Mouse (Mus musculus) C2C12 (cell line): ENCODE data around the gene Apod. TPM values are rescaled to one million over a fixed set of nuclear protein-coding genes. Genes with fewer than 3 reads are reported as not detected.

Experiments used
- H3K27me3 ChIP-seq: one replicate; pipeline ENCODE4 v1.6.1; 2011; ENCODE audit not compliant: control insufficient read depth, insufficient read depth, insufficient read length
- H3K36me3 ChIP-seq: one replicate; pipeline ENCODE4 v1.6.1; 2011; ENCODE audit not compliant: control insufficient read depth, insufficient read depth
- H3K4me3 ChIP-seq: one replicate; pipeline ENCODE4 v1.5.1; 2011; ENCODE audit warnings: mild to moderate bottlenecking, control low read depth; ENCODE audit not compliant: poor library complexity, insufficient read depth, severe bottlenecking
- H3K79me2 ChIP-seq: one replicate; pipeline ENCODE4 v1.6.1; 2011; ENCODE audit not compliant: control insufficient read depth, insufficient read depth
- H3K79me3 ChIP-seq: one replicate; pipeline ENCODE4 v1.6.1; 2011; ENCODE audit warnings: low read depth, control low read depth
- H3ac ChIP-seq: one replicate; pipeline ENCODE3; 2011; ENCODE audit warnings: low read depth; ENCODE audit not compliant: control insufficient read depth, insufficient read length
- CEBPB ChIP-seq: IDR thresholded peaks from one replicate; pipeline ENCODE4 v1.6.1; 2011; ENCODE audit warnings: low read depth, mild to moderate bottlenecking, control low read depth, moderate library complexity
- CTCF ChIP-seq: IDR thresholded peaks from one replicate; pipeline ENCODE4 v1.5.1; 2011; ENCODE audit not compliant: control insufficient read depth, insufficient read depth, insufficient read length
- FOSL1 ChIP-seq: IDR thresholded peaks from one replicate; pipeline ENCODE4 v1.8.0; 2011; ENCODE audit warnings: mild to moderate bottlenecking, low read length; ENCODE audit not compliant: poor library complexity, insufficient read depth, severe bottlenecking
- MAX ChIP-seq: IDR thresholded peaks from one replicate; pipeline ENCODE4 v1.6.1; 2011; ENCODE audit warnings: mild to moderate bottlenecking, control low read depth
- MYOD1 ChIP-seq: IDR thresholded peaks from one replicate; pipeline ENCODE4 v1.6.1; 2011; ENCODE audit warnings: low read depth; ENCODE audit not compliant: control insufficient read depth, insufficient read length
- MYOG ChIP-seq: IDR thresholded peaks from one replicate; pipeline ENCODE4 v1.6.1; 2011; ENCODE audit not compliant: control insufficient read depth, insufficient read length; ENCODE audit errors: extremely low read depth
- USF1 ChIP-seq: IDR thresholded peaks from one replicate; pipeline ENCODE4 v1.6.1; 2011; ENCODE audit warnings: low read depth, mild to moderate bottlenecking, control low read depth, moderate library complexity
- microRNA-seq: library from miRNA; unstranded; fragments of <30 nt; microRNA quantifications from one replicate; pipeline ENCODE4, GENCODE M21; 2019; ENCODE audit warnings: borderline microRNAs expressed
- polyA plus RNA-seq: library from polyadenylated mRNA; unstranded; fragments of >200 nt; fragmentation: generic; extraction: Trizol; gene quantifications from one replicate; pipeline ENCODE4 v1.2.1, GENCODE M21; 2012; ENCODE audit warnings: missing spikeins

The Apod gene
- polyA plus RNA-seq, 1 experiment = 0.07 TPM

GRCm38 (mm10) chr16:31249401-31249800 is 65.2 kb downstream of the Apod start:
- no peaks in the 10 kb centered on the region for H3K79me2 ChIP-seq
- peaks cover 5% of the 10 kb centered on the region for H3K36me3 ChIP-seq
- H3K4me3 ChIP-seq = no peak overlapping the region
- TF ChIP-seq USF1 (no peak), MYOG (no peak), FOSL1 (no peak), CEBPB (no peak), MAX (no peak), CTCF (no peak), MYOD1 (no peak)
- no peak overlapping the region for H3ac ChIP-seq
- no peaks in the 10 kb centered on the region for H3K79me3 ChIP-seq
- H3K27me3 ChIP-seq = no peaks in the 10 kb centered on the region

- Histone ChIP-seq H3K27me3 (no peaks in the 10 kb centered on the region), H3K4me3 (no peak overlapping the region), H3K79me2 (no peaks in the 10 kb centered on the region), H3K79me3 (no peaks in the 10 kb centered on the region), H3K36me3 (peaks cover 5% of the 10 kb centered on the region), H3ac (no peak overlapping the region)
- no peak for TF ChIP-seq MYOD1
- no peak for TF ChIP-seq CTCF
- no peak for TF ChIP-seq USF1
- no peak for TF ChIP-seq CEBPB
- TF ChIP-seq MAX = no peak
- TF ChIP-seq MYOG = no peak
- no peak for TF ChIP-seq FOSL1
These were observed 65.9 kb downstream of the Apod start for GRCm38 (mm10) chr16:31248717-31249116.

GRCm38 (mm10) chr16:31247442-31247841 is 67.2 kb downstream of the Apod start:
- no peak overlapping the region for H3ac ChIP-seq
- H3K79me2 ChIP-seq = no peaks in the 10 kb centered on the region
- no peaks in the 10 kb centered on the region for H3K36me3 ChIP-seq
- TF ChIP-seq CEBPB = no peak
- no peak for TF ChIP-seq CTCF
- TF ChIP-seq MYOG = no peak
- no peak for TF ChIP-seq MYOD1
- H3K27me3 ChIP-seq = no peaks in the 10 kb centered on the region
- no peak overlapping the region for H3K4me3 ChIP-seq
- H3K79me3 ChIP-seq = no peaks in the 10 kb centered on the region

Small RNA genes within 50 kb of the gene (microRNA-seq; reads per million reads assigned to microRNA genes)
- gene Gm27415 = not detected

Other genes with a start within 250 kb of the Apod start
- gene Xxylt1, start 233.4 kb downstream of the Apod start, polyA plus RNA-seq = 10.4 TPM
- gene Acap2, start 113.6 kb downstream of the Apod start, polyA plus RNA-seq = 6.2 TPM
- 39.9 TPM for gene Ppp1r2, start 39.5 kb downstream of the Apod start, polyA plus RNA-seq
- 0.54 TPM for gene Bdh1, start 107.5 kb upstream of the Apod start, polyA plus RNA-seq